Mouse (Mus musculus): ENCODE data around the gene Ccr10.

DNA sequence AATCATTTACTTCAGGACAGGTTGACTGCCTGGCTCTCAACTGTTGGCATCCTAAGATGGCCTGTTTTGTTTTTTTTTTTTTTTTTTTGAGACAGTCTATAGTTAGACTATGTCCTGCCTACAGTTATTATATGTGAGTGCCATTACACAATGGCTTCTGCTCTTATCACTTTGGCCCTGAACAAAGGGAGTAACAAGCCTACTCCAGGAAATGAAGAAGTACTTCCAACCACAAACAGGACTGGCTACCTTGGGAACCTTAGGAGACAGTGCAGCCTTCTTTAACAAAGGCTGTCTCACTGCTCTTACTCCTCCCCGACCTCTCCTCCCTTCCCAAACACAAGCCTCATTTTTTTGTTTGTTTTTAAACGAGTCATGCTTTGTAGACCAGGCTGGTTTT is 45.6 kb upstream of the Ccr10 start:
- TF ChIP-seq POLR2A (IDR thresholded peaks at IDR 0.05; ENCODE audit: borderline replicate concordance, insufficient read depth, low read length) (no peak), CTCF (IDR thresholded peaks at IDR 0.05; ENCODE audit: borderline replicate concordance, insufficient read depth, low read depth, low read length) (no peak)

Data from cerebellum, adult 2 months (tissue).